Mouse (Mus musculus) ZHBTc4 (cell line): ENCODE results near the gene Micu1.

Experiments
- DNase-seq: peaks from one replicate; pipeline ENCODE4 v3.0.0-alpha.2; 2011; ENCODE audit warnings: low read depth, low spot score

Micu1 gene

DNA sequence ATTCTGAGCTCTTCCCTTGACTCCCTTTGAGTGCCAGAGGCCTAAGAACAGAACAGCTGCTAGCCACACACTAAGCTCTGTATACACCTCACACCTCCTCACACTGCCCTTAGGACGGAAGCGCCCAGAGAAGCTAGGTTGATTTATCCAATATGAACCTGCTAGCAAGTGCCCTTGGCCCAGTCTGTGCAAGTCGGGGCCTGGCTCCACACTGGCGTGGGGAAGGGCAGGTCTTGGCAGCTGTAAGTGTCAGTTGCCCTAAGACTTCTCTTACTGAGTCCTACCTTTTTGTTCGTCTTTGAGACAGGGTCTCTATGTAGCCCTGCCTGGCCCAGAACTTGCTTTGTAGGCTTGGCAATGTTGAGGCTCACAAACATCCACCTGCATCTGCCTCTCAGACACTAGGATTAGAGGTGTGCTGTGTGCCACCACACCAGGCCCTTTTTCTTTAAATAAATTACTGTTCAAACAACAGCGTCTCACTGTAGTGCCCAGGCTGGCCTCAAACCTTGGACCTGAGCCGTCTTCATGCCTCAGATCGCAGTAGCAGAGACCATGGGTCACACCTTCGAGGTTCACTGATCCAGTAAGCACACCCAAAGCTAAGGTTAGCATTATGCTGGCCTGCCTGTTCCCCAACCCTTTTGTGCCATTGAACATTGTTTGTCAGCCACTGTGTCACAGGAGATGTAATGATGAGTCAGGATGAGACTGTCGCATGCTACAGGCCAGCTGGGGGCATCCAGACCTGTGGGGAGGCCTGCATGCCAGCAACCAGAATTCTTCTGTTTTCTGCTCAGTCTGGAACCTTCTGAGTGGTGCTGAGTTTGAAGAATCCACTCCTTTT, 182.3 kb downstream of the Micu1 start:
- no peak for DNase-seq

DNA sequence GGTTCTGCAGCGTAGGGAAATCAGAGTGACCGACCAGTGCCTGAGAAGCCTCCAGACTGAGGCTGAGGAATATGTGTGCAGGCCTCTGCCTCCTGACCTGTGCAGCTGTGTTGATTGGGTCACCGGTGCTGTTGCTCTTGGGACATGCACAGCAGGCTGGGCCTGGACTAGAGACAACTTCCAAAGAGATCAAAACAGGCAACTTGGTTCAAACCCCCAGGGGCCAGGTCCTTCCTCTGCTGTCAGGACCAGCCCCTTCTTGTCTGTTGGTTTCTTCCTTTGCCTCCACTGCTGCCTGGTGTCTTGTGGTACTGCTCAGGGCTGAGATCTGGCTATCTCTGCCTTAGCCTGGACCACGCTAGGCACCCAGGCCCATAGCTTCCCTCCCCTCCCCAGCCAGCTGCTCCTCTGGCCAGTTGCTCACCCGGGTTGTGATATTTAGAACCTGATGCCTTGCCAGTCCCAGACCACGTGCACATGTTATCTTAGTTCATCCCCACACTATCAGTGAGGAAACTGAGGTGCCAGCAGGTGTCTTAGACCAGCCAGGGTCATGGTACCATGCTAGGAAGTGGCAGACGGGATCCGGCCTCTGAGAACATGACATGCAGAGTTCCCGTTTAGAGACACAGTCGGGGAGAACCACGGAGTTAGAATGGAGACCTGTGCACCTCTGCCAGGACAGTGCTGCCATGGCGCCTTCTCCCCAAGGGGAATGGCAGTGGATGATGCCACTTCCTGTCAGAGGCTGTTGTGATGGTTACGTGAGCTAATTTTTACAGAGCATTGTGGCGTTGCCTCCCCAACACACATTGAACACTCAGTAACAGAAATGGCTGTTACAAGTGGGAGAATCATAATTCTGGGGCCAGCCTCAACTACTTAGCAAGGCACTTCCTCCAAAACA, 183.2 kb downstream of the Micu1 start:
- no peak for DNase-seq

DNA sequence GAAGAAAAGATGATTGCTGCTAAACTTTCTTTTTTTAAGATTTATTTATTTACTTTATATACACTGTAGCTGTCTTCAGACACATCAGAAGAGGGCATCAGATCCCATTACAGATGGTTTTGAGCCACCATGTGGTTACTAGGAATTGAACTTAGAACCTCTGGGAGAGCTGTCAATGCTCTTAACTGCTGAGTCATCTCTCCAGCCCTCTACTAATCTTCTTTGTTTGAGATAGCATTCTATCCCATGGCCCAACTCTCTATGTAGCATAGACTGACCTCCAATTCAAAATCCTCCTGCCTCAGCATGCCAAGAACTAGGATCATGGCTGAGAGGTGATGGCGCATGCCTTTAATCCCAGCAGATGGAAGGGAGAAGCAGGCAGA, 183.8 kb downstream of the Micu1 start:
- DNase-seq = no peak

DNA sequence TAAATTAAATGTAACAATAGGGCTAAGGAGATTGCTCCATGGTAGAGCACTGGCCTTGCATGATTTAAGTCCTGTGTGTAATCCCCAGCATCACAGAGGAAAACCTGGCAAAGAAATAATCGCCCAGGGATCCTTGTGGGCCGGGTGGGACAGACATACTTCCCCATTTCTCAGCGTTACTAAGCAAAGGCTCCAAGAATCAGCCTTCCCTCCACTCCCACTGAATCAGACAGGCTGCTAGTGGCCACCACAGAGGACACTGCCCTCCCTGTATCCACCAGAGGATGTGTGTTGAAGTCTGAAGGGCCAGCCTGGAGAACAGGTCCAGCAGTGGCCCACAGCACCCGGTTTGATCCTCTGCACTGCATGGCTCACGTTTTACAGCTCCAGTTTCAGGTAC, 185.2 kb downstream of the Micu1 start:
- no peak for DNase-seq

DNA sequence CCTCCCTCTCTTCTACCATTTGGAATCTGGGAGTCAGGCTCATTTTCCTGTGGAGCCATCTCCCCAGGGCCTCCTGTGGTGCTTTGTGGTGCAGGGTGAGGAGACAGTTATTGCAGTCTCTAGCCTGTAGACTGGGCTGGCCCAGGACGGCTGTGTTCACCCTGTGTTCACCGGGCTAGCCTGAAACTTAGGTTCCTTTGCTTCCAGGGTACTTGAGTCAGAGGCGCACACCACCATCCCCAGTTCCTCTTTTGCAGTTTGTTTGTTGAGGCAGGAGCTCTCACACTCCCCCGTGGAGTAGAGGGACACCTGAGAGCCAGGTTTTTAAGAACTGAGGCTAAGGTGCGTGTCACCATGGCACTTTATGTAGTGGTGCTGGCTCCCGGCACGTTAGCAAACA, 187.1 kb downstream of the Micu1 start:
- DNase-seq = no peak

DNA sequence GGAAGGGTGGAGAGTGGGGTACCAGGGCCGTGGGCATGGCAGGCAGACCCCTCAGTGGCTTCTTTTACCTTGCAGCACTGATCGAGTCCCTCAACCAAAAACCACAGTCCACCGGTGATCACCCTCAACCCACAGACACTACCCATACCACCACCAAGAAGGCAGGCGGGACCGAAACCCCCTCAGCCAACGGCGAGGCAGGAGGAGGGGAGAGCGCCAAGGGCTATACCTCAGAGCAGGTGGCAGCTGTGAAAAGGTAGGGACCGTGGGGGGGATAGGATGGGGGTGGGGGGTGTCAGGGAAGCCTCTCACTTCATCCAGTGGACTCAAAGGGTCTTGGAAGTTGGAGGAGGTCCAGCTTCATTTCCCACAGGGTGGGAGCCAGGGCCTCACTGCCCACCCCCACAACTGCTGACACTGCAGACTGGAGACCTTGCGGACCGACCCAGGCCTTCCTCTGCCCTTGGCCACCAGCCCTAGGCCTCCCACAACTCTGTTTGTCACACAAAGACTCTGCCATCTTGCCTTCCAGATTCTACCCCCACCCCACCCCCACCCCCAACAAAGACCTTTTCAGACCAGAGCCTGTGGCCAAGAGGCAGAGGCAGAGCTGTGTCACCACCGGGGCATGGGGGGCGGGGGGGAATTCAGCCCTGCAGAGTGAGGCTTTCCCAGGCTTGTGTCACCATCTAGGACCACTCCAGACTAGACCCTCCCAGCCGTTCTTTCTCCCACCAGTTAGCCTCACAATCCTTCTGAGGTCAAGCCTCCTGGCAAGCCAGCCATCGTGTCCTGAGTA, 187.9 kb downstream of the Micu1 start:
- no peak for DNase-seq

DNA sequence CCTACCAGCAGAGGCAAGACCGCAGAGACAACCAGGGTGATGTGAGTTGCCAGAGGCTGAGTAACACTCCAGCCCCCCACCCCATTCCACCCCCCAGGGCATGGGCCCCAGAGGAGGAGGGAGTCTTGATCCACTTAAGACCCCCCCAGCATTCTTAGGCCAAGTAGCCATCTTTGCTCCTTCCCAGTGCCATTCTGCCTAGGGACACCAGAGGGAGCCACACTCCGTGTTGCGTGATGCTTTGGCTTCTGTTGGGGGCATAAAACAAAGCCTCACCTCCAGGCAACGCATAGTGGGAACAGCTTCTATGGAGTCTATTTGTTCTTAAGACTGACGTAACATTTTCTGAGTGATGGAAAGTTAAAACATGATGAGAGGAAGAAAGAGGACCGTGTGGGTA, 190.7 kb downstream of the Micu1 start:
- DNase-seq = peak; percentile 75

DNA sequence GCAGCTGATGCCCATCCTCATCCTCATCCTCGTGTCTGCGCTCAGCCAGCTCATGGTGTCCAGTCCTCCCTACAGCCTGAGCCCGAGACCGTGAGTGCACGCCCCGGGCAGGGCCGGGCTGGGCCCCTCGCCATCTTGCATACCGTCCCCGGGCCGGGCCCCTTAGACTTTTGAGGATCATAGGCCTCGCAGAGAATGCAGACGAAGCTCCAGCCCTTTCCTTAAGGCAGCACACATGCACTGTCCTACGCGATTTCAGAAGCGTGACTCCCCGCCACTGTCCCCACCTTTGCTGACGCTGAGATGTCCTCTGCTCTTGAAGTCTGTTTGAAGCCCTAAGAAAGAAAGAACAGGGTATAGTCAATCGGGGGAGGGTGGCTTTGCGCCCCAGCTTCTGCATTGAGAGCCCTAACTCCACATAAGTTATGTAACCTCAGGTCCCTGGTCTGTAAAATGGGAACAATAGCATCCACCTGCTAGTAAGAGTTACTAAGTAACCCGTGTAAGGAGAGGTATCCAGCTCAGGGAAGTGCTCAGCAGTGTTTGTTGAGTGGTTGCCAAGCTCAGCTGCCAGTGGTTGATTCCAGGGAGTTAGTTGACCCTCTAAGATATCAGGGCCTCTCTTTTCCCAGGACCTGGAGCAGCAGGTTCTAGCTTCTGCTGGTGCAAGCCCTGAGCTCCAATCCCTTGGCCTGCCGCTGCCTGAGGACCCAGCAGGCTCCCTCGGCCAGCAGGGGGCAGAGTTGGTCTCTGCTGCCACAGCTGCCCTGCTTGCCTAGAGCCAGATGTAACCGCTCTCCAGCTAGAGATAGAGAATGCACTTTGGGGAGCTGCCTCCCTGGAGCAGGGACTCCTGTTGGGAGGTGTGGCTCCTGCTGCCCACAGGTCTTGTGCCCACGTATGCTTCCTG, 192.2 kb downstream of the Micu1 start:
- DNase-seq = peak; percentile 89

DNA sequence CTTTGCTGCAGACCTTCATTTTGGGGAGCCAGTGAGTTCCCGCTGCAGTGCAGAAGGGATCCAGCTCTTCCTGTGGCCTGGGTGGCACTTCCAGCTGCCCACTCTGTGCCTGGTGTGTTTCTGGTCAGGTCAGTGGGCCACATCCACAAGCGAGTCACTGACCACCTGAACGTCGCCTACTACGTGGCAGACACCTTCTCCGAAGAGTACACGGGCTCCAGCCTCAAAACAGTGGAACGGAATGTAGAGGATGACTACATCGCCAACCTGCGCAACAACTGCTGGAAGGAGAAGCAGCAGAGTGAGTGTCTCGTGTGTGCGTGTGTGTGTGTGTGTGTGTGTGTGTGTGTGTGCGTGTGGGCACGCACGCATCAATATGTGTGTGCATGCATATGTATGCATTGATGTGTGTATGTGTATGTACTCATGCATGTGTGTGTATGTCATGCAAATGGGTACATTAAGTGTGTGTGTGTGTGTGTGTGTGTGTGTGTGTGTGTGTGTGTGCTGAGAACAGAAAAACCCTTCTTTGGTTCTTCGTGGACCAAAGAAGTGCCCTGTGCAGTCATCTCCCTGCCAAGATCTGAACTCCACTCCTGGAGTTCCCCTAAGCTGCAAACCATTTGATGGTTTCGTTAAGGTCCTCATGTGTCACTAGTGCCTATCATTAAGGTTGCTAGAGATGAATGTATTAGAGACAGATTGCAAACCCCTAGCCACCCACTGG, 193.3 kb downstream of the Micu1 start:
- DNase-seq = no peak

DNA sequence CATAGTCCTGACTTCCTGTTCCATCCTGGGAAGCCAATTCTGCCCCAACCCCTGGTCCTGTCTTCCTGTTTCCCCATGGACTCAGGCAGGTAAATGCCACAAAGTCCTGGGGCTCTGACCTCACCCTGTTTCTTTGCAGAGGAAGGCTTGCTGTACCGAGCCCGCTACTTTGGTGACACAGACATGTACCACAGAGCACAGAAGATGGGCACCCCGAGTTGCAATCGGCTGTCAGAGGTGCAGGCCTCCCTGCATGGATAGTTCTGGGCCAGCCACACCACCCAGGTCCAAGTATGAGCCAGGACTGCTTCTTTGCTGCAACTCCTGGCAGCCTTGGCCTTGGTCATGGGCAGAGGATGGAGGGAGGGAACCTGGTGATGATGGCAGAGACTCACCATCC, 193.9 kb downstream of the Micu1 start:
- DNase-seq = no peak

DNA sequence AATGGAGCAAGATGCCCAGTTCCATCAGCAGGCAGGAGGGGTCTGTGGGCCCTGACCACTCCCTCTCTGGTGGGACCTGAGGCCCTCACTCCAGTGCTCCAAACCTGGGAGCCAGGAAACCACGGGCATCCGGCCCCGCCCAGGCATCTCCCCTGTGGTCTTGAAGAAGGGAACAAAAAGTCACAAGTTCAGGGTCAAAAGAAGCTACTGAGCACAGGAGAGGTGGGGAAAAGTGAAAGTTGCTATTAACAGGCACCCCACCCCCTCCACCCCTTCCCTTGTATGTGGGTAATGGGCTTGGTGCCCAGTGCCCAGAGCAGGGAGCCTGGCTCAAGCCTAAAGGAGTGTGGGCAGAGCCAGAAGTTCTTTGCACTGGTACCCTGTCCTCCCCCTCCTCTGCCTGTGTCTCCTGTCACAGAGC, 194.6 kb downstream of the Micu1 start:
- DNase-seq = peak; percentile 38

DNA sequence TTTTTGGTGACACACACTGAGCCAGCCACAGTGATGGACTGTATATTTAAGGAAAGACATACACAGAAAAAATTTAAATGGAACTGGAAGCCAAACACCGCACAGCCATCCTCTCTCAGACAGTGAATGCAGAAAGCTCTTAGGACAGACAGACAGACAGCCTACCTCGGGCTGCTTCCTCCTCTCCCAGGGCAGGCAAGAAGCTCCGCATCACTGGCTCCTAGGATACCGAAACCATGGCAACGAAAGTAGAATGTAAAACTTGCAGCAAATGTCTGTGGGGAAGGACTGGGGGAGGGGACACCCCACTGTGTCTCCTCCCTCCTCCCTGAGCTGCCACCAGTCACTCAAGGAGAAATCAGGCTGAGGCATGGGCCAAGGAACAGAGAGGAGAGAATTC, 195.2 kb downstream of the Micu1 start:
- DNase-seq = peak; percentile 80

DNA sequence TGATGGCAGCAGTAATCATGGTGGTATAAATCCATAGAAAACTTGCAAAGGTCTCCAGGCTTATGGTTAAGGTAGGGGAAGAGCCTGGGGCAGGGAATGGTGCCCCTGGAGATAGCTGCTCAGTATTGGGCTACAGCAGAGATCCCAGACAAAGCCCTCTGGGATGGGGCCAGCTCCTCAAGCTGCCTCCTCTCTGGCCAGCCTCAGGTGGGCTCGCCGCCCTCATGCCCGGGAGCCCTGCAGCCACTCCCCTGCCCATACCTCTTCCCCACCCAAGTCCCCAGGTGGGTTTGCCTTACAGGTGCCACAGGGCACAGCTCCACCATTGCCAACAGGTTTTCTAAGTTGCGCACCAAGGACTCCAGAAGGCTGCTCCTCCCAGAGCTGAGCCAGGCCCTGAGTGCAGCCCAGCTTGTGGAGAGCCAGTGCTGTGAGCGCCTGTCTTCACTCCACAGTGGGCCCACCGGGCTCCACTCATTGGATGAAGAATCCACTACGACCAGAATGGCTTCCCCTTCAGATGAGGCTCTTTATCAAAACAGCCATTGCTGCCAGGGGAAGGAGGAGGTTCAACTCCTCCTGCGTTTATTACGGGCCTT, 196.0 kb downstream of the Micu1 start:
- DNase-seq = no peak

DNA sequence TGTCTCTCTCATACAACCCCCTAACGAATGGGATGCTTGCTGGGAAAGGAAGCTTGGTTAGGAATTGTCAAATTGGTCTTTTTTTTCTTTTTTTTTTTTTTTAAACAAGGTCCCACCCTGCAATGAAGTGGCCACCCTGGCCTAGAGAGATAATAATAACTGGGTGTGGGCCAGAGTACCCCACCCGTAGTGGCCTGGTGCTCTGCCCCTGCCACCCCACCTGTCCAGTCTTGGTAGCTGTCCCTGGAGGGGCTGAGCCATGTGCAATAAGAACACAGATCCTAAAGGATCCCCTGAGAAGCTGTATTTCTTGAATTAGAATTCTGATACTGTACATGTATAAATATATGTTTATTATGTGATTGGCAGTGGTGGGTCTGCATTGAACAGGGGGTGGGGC, 196.7 kb downstream of the Micu1 start:
- no peak for DNase-seq

DNA sequence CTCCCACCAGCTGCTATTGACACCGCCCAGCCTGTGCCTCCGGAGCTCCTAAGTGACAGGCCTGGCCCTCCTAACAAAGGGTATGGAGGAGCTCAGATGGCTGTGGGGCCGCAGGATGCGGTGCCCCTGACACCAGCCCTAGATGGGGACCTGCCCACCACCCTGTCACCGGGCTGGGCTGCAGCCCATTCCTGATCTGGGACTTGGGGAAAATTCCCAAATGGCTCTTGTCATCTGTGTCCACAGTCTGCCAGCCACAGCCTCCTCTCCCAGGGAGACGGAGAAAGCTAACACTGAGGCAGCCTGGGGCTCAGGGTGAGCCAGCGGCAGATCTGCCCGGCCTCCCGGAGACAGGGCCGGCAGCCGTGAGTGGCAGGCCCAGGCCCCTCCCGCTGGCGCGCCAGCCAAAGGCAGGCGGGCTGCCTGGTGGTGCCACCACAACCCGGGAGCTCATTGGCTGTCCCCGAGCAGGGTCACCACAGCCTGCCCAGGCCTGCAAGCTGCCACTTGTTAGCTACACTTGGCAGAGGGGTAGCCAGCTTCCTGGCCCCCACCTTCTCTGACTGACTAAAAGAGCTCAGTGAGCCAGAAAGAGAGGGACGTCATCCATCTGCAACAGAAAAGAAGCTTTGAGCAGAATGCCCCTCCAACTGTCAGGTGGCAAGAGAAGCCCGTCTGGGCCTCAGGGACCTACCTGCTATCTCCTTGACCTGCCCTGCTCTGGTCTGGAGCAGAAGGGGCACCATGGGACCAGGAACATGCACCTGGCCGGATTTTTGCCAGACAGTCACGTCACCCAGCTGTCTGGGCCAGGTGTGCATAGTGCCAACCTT, 197.3 kb downstream of the Micu1 start:
- peak; percentile 79 for DNase-seq

DNA sequence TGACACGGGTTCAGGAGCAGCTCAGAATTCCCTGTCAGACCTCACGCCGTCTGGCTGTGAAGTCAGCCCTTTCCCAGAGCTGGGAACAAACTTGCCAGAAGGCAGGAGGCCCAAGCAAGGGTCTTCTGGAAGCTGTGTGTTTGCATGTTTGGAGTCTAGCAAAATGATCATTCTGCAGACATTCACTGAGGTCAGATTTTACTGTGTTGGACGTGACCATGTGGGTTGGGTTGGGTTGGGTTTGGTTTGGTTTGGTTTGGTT, 197.8 kb downstream of the Micu1 start:
- DNase-seq = no peak

DNA sequence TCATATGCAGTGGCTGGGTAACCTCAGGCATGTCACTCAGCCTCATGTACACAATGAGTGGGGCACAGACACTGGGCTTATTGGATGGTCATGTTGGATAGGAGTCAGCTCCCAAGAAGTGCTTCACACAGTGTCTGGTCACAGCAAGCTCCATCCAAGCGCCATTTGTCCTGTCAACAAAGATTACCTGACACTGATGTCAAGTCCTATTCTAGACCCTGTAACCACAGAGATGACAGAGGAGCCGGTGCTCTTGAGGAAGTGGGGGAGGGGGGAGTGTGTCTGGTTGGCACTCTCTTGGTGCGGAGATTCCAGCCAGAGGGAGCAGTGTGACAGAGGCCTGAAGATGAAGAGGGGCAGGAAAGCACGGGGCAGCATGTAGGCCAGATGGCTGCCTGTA, 198.7 kb downstream of the Micu1 start:
- no peak for DNase-seq

DNA sequence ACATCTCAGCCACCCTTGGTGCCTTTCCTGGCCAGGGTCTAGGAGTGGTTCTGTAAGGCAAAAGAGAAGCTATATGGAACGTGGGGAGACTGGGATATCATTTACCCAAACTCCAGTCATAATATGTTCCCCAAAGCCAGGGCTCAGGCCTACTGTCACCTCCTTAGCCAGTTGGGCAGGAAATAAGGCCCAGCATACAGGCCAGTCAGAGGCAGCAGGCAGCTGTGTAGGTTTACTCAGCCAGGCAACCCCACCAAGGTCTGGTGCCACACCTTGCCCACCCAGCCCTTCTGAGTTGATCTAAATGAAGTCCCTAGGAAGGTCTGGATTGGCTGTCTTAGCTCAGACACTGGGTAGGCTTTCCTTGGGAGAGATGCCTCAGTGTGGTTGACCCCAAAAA, 199.2 kb downstream of the Micu1 start:
- no peak for DNase-seq

DNA sequence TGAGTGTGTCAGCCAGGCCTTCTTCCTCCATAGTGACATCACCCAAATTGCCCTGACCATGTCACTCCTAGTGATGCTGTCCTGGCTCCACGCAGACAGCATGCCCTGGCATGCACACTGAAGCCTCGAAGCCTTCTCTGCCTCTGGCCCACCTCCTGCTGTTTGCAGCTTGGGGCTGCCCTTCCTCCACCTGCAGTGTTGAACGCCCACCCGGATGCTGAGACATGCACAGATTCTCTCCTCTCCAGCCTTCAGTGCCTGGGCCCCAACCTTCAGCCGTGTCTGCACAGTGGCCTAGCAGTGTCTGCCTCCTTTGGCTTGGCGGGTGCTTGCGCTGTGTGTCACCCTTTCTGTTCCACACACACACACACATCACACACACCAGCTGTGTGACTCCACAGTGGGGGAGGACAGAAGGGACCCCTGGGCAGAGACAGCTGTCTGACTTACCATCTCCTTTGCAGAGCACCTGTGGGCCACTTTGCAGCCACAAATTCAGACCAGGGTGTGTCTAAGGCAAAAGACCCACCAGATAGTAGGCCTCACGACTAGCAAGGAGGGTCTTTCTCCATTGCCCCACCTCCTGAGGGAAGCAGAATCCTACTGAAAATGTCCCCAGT, 199.8 kb downstream of the Micu1 start:
- peak; percentile 58 for DNase-seq
